Mouse (Mus musculus) MEL-GATA-1-ER (cell line): Measurements from ENCODE around the gene Zrsr1.

Experiments used
- DNase-seq: peaks from one replicate; pipeline ENCODE4 v3.0.0-alpha.2; 2012; ENCODE audit warnings: low read depth; ENCODE audit errors: extremely low read depth

Zrsr1 gene

DNA sequence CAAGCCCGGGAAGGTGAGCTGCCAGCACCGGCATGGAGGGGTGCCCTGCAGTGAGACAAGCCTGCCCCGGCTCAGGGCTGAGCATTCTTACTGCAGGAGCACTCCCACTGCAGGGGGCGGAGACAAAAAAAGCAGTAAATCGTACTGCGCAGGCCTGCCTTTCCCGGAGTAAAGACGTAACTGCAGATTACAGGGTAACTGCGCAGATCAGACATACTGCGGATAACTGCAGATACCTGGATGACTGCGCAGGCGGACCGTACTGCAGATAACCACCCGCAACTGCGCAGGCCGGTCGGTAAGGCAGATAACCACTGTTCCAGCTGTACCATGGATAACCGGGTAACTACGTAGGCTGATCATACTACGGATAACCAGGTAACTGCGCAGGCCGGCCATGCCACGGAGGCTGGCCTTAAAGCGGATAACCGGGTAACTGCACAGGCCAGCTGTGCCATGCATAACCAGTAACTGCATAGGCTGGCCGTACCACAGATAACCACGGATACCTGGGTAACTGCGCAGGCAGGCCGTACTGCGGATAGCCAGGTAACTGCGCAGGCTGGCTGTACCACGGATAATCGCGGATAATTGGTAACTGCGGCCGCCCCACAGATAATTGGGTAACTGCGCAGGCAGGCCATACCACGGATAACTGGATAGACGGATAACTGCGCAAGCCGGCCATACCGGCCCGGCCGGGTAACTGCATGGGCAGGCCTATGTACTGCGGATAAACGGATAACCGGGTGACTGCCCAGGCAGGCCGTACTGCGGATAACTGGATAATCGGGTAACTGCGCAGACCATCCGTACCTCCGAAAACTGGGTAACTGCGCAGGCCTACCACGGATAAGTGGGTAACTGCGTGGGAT lies at the start of gene Zrsr1:
Gene Zrsr1 (plus strand): TSS at position 171 of the 875 bp plus-strand sequence.
- DNase-seq: peak; percentile 76

DNA sequence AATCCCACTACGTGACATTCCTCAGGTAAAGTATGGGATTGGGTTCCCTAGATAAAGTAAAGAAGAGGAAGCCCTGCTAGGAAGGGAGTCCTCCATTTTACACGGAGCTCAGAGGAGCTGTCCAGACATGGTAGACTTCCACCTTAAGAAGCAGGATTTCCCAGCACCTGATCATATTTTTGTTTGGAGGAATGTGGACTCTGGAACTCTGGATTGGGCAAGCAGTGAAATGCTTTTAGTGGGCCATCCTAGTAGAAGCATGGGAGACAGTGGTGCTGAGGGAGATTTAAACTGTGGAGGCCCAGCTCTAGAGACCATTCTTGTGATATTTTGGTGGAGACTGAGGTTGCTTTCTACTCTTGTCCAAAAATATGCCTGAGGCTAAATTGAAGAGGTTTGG lies 49.3 kb upstream of the Zrsr1 start:
- no peak for DNase-seq

DNA sequence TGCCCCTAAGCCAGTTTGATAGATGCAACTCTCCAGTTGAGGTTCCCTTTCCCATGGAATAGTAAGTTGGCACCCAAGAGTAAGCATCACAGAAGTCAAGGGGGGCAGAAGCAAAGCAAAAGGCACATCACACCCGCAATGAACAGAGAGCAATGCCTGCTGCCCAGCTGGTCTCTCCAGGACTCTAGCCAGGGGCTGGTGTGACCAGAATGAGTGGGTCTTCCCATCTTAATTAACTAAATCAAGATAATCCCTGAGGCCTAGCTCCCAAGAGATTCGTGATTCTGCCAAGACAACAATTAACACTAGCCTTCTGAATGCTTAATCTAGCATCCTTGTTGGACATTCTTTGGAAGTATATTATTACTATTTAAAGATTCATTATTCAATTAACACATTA lies 48.2 kb upstream of the Zrsr1 start:
- DNase-seq: no peak

DNA sequence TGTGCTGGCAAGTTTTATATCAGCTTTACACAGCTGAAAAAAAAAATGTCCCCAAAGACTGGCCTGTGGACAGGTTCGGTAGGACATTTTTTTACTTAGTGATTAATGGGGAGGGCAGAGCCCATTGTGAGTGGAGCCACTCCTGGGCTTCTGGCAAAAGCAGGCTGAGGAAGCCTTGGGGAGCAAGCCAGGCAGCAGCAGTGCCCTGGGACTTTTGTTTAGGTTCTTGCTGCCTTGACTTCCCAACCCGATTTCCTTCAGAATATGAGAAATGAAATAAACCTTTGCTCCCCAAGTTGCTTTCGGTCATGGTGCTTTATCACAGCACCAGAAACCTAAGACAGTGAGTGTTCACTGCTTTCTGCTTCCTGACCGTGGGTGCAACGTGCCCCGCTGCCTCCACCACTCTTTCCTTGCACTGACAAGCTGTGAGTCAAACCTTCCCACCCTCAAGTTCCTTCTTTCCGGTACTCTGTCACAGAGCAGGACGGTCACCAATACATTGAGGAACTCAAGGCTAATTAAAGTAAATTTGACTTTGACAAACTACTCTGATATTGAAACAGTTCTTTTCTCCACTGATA lies 43.1 kb upstream of the Zrsr1 start:
- DNase-seq: no peak

DNA sequence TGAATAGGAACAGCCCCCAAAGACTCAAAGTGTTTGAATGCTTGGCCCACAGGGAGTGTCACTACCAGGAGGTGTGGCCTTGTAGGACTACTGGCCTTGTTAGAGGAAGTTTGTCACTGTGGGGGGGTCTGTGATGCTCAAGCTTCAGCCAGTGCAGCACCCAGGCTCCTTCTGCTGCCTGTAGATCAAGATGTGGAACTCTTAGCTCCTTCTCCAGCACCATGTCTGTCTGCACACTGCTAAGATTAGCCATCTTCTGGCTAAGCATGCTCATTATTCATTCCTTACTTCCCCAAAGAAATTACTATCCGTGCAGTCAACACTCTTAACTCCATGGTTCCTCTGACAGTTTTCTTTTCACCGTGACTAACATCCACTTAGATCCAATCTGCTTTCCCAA lies 41.7 kb upstream of the Zrsr1 start:
- peak; percentile 78 for DNase-seq

DNA sequence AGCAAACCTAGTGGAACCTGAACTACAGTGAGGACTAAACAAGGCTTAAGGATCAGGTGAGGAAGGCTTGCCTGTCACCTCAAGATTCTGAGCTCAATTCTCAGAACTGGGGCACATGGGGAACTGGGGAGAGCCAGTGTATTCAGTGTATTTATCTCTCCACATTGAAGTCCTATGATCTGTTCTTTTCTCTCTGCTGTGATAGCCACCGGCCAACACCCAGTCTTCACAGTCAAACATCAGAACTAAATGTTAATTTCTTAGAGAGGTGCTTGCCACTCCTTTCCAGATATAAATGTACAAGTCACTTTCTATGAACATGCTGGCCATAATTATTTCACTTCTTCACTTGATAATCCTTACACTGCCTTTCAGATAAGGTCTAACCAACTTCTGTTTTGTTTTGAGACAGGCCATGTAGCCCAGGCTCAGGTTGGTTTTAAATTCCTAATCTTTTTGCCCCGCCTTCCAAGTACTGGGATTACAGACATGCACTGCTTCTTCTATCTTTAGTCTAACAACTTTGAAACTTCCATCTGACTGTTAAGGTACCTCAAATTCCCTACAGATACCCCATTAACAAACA lies 40.4 kb upstream of the Zrsr1 start:
- DNase-seq: no peak

DNA sequence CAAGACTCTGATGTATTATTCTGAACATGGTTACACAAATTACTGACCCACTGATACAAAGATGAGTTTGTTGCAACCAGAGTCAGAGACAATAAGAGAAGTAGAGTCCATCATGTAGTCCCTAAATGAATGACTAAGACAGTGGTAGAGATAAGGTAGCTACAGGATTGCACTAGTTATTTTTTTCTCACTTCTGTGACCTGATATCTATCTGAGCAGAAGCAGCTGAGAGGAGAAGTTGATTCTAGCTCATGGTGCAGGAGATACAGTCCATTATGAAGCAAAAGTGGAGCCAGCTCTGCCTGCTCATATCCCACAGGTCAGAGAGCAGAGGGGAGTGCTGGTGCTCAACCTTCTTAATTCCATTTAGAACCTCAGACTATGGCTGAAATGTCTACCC lies 39.6 kb upstream of the Zrsr1 start:
- DNase-seq: no peak

DNA sequence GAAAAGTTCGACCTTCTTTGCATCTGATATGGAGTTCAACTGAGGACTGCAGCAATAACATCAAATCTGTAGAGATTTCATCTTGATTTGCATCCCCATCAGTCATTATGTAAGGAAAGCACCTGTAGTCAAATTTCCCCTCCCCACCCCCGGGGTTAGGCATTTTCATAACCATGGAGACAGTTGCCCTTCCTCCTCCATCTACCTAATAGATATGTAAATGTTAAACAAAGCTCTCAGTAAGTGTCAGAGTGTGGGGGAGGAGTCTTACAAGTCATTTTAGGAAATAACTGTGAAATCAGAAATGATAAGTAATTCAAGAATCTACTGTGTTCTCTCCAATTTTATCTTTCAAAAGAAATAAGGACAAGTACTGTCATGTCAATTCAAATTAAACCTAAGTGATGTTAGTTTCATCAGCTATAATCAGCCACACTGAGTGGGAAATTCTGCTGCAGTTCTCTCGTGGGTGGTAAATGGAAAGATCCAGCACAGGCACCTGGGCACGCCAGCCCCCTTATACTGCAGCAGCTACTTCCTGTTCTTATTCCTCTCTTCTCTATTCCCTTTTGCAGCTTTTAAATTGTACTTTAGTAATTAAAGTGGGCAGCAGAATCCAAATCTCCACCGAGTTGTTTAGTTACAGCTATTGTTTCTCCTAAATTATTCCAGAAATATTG lies 35.2 kb upstream of the Zrsr1 start:
- DNase-seq: no peak

DNA sequence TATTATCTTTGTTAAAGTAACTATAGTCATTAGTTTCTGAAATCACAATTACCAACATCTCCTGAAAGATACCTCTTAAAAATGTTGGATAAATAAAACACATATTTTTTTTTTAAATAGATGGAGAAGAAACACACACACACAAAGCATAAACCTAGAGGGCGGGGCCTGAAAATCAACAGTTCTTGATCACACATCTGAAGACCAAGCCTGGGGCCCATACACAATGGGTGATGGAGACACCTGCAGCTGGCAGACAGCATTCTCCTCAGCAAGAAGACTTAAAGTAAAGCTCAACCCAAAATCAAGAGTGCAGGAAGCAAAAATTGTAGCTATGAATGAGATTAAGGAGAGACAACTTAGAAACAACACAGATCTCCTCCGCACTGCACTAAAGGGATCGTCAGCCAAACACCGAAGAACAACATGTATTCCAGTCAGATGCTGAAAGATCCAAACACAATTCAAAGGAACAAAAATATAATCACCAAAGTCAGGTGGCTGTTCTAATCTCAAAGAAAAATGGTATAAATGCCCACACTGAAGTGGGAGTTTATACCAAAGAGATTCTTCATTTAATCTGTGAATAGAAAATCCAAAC lies 34.0 kb upstream of the Zrsr1 start:
- DNase-seq: no peak

DNA sequence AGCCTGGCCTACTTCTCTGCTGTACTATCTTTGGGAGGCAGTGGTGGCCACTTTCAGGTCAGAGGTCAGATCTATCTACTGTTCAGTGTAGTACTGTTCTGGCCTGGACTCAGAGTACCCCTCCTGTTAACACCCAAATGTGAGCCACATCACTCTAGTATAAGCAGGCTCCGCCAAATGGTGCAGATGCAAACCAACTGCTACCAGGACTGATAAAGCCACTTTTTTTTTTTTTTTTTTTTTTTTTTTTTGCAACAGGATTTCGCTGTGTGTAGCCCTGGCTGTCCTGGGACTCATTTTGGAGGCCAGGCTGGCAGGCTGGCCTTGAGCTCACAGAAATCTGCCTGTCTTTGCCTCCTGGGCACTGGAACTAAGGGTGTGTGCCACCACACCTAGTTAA lies 32.8 kb upstream of the Zrsr1 start:
- DNase-seq: no peak

DNA sequence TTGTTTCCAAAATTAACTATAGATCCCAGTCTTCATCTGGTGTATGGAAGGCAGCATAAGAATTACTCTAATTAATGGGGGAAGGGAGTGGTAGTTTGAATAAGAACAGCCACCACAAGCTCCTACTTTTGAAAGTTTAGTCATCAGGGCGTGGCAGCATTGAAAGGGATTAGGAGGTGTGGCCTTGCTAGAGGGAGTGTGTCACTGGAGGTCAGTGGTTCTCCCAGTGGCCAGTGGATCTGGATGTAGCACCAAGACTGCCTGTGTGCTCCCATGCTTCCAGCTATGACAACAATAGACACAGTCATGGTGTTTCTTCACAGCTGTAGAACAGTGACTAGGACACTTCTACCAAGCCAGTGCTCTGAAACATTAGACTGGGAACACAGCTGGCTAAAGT lies 22.7 kb upstream of the Zrsr1 start:
- no peak for DNase-seq

DNA sequence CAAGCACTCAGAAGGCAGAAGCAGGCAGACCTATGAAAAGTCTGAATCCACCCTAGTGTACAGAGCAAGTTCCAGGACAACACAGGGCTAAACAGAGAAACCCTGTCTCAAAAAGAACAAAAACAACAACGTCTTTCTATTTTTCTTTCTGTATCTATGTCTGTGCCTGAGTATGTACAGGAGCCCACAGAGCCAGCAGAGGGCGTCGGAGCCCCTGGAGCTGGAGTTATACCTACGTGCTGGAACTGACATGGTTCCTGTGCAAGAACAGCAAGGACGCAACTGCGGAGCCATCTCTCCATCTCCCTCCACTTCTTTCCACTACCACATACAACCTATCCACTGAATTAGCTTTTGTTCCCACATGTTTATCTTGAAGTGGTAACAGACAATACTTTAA lies 21.7 kb upstream of the Zrsr1 start:
- no peak for DNase-seq

DNA sequence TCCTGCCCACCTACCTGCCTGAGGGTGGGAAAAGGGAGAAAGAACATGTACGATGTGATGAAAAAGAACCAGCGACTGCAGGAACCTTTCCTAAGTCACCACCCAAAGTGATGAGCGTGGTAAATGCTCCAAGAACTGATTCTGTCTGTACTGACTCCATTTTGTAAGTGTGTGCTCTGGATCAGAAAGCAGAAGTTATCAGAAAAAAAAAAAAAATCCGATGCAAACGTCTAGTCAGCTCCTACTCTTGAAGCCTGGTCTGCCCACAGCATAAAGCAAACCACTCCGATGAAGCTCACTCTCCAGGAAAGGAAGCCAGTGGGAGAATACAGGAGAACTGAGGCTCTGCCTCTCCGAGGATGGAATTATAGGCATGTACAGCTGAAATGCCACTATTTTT lies 19.1 kb upstream of the Zrsr1 start:
- no peak for DNase-seq

DNA sequence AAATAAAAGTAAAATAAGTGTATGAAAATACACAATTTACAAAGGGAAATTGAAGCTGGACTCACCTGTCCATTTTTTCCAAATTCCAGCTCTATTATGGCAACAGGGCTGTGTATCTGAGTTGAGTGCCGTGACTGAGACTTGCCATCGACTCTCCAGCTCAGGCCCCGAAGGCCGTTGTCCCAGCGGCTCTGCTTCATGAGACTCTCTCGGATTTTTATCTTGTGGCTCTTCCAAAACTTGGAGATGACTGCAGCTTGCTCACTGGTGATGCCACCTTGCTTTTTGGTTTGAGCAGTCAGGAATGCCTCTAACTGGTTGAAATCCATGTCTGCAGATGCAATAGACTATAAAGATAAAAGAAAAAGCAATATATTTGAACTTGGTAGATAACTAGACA lies 15.5 kb upstream of the Zrsr1 start:
- no peak for DNase-seq

DNA sequence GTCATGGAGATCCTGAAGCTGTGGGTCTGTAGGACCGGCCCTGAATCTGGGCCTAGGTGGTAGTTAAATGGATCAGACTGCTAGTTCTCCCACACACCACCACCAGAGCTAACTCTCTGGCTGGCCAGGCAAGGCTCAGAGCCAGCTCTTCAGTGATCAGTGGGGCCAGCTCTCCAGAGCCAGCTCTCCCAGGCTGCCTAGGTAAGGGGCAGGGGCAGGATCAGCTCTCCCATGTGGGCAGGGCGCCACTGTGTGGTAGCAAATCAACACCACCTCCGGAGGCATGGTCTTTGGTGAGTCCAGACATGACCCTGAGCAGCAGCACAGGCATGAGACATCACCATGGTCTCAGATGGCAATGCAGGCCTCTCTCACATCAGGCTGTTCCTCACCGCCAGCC lies 15.0 kb upstream of the Zrsr1 start:
- no peak for DNase-seq

DNA sequence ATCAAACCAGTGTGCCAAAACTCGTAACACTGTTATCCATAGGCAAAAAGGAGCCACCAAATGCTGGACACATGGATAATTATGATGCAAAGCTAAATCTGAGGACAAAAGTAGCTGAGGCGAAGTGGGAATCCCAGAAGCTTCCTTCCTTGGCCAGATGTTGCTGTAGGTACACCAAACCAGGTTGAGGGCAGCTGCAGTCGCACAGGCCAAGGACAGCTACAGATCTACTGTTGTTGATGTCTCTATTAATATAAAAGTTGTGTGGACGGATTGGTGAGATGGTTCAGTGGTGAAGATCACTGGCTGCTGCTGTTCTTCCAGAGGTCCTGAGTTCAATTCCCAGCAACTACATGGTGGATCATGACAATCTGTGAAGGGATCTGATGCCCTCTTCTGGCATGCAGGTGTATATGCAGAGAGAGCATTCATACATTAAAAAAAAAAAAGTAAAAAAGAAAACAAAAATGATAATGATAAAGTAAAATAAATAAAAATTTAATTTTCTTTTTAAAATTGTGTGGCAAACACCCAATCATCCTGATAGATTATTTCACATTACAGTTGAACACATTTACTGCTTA lies 13.9 kb upstream of the Zrsr1 start:
- DNase-seq: no peak

DNA sequence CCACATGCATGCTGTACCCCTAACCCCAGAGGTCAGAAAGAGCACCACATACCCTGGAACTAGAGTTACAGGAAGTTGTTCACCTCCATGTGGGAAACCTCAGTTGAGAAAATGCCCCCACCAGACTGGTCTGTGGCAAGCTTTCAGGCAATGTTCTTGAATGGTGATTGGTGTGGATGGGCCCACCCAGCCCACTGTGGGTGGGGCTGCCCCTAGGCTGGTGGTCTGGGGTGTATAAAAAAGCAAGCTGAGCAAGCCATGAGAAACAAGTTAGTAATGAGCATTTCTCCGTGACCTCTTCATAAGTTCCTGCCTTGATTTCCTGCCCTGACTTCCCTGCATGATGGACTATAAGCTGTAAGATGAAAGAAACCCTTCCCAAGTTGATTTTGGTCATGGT lies 9.7 kb upstream of the Zrsr1 start:
- DNase-seq: no peak

DNA sequence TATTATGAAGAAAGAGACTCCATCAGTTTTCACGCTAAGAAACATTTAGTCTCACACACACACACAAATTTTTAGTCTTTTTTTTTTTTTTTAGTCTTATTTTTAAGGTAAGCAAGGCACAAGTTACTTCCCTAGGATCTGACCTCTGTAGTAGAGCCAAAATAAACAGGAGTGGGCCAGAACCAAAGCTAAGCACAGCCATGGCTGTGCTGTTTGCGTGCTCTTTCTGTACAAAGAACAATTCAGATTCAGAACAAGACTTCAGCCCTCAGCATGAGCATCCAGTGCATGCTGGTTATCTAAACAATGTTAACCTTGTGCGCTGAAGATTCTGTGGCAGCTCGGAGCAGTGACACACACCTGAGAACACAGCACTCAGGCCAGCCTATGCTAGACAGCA lies 7.4 kb upstream of the Zrsr1 start:
- no peak for DNase-seq

DNA sequence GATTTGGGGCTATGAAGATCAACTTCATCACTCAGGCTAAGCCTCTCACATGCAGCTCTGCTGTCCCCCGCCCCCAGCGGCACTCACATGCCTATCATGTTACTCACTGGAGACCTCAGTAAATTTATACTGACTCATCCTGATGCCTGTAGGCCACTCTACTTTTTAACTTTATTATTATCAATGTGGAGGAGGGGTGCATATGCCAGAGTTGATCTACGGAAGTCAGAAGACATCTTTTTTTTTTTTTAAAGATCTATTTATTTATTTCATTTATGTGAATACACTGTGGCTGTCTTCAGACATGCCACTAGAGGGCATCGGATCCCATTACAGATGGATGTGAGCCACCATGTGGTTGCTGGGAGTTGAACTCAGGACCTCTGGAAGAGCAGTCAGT lies 6.3 kb upstream of the Zrsr1 start:
- no peak for DNase-seq

DNA sequence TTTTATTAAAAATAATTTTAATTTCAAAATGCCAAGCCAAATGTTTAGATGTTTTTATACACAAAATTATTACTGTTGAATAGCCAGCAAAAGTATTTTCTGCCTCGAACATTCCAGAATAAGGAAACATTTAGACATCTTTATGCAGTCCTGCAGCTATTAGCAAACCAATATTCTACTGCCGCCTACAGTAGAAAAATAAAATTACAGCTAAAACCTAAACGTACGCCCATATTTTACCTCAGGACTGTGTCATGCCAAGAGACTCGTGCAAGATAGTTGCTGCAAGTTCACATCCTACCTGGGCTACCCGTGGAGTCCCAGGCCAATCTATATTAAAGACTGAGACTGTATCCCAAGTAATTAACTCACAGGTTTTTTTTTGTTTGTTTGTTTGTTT lies 2.3 kb upstream of the Zrsr1 start:
- no peak for DNase-seq

DNA sequence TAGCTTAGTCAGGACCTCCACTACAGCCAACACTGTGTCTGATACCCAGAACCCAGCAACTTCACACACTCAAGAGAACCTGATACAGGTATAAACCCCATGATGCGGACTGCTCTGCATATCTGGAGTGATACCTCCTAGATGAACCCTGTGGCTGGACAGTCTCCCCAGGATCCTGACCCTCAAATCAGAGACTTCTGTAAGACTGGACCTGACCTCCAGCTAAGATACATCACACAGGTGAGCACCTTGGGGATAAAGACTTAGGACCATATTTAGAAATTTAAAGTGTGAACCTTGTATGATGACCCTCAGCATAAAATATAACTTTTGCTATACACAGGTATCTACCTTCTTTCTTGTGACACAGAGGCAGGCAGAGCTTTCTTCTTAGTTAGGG lies 1.3 kb upstream of the Zrsr1 start:
- no peak for DNase-seq
